Mouse (Mus musculus) hematopoietic stem cell, adult 5-6 weeks (primary cell): ENCODE data around the gene E330021D16Rik. TPM values are rescaled to one million over a fixed set of nuclear protein-coding genes. Genes with fewer than 3 reads are reported as not detected.

Experiments
- ATAC-seq, 2 experiments: fragments of 125-278 bp in 1 of 2; replicated peaks in 1 of 2; 2 replicates each; pipeline ENCODE4 v1.8.0; 2016 to 2017; ENCODE audit warnings: inconsistent platforms in 2 of 2, mild to moderate bottlenecking in 2 of 2, moderate number of reproducible peaks in 2 of 2, low read depth in 1 of 2, moderate TSS enrichment in 1 of 2; ENCODE audit not compliant: low FRiP score in 2 of 2, poor library complexity in 2 of 2, severe bottlenecking in 2 of 2, insufficient read depth in 1 of 2, low TSS enrichment in 1 of 2
- total RNA-seq: library from RNA; stranded (forward); fragments of 172-1452, 232-1000 nt; gene quantifications from 2 replicates; pipeline ENCODE4 v1.2.3, GENCODE M21; 2017

The E330021D16Rik gene
- total RNA-seq, 1 experiment from 2014 or later: not detected

GRCm38 (mm10) chr6:136427240-136427639, 11.9 kb upstream of the E330021D16Rik start:
- ATAC-seq: no peak

GRCm38 (mm10) chr6:136425956-136426355, 10.6 kb upstream of the E330021D16Rik start:
- no peak for ATAC-seq

GRCm38 (mm10) chr6:136424166-136424565, 8.8 kb upstream of the E330021D16Rik start:
- ATAC-seq: no peak

DNA sequence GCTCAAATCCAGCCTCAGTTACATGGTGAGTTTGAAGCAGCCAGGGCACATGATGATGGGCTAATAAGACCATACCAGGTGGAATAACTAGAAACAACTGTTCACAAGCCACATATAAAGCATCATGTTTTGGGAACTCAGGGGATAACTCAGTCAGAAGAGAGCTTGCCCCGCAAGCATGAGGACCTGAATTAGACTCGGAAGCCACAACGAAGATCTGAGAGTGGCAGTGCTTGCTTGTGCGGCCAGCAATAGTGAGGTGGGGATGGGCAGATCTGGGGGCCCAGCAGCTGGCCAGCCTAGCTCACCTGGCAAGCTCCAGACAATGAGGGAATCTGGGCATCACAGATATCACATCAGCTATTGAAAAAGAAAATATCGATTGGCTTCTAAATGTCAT, 7.8 kb upstream of the E330021D16Rik start:
- no peak for ATAC-seq

DNA sequence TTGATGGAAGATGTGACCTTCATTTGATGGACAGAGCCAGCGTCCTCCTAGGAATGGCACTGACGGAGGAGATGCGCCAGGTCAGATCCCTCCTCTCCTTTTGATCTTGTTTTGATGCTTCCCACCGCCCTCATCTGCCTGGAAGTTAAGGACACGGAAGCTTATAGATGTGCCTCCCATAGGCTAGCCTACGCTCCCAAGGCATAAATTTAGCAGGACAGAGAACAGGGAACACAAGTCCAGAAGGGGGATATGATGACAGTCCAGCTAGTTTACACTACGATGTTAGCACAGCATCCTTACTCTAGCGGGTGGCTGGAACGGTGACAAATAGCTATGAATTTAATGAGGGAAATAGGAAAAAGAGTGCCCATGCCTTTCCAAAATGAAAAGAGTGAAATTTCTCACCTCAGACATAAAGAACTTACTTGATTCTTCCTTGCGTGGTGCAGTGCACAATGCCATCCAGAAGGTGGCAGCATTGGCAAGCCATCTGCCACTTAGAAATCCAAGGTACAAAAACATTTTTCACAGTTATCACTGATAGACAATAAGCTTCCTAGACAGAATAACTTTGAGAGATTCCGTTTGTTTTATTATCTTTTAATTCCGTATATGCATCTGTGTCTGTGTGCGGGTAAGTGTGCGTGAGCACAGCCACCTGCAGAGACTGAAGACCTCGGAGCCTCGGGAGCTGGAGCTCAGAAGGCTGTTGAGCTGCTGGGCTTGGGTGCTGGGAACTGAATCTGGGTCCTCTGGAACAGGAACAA, 6.9 kb upstream of the E330021D16Rik start:
- ATAC-seq: peak; percentile 54 to 73; a peak in 1 of 4 replicates

GRCm38 (mm10) chr6:136421059-136421458, 5.7 kb upstream of the E330021D16Rik start:
- ATAC-seq: no peak

DNA sequence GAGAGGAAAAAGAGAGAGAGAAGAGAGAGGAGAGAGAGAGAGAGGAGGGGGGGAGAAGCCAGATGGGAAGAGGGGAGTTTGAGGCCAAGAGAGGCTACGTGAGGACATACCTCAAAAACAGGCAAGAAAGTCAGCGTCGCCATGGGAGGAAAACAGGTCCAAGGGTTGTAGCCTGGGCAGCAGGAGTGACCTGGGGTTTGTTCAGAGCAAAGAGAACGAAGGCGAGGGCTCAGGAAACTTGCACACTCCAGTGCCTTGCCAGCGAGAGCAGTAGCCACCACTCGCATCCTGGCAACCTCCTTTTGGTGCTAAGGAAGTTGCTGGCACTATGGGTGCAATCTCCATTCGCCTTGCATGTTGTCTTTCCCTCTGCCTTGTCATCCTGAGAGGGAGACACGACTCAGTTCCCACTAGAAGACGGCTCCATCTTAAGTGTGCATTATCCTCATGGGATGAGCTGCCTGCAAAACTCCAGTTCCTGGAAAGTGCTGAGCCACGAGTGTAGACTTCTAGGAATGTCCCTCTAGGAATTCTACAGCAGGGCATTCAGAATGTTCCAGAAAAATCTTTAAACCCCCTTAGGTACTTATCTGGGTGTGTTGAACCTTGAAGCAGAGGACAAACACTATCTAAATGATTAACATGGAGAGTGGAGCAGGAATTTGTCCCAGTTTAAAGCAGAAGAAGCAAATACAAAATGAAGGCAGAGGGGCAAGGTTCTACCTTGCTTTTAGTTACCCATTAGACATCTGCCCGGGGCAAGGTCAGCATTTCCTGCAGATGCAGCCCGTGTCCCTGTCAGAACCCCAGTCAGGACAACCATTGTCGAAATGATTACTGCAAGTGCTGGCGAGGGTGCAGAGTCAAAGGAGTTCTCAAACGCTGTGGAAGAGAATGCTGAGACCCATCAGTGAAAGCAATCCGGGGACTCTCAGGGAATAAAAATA, 3.8 kb upstream of the E330021D16Rik start:
- ATAC-seq: no peak

DNA sequence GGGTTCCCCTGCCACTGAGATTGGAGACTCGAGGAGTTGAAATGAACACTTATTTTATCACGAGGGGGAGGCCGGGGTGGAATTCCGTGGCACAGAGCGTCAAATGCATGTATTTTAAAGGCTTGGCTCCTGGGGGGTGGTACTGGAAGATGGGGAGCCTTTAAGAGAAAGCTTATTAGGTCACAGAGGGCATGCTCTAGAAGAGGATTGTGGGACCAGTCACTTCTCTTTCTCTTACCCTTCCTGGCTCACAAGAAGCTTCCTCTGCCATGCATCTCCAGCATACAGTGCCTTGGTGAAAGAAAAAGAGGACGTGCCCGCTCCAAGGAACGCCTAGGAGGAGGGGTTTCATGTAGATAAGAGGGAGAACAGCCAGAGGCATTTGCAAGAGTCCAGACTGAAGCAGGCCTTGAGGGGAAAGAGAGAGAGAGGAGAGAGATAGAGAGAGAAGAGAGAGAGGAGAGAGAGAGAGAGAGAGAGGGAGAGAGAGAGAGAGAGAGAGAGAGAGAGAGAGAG, 3.0 kb upstream of the E330021D16Rik start:
- ATAC-seq: no peak

- no peak for ATAC-seq
Observed at GRCm38 (mm10) chr6:136417864-136418263, 2.5 kb upstream of the E330021D16Rik start.

DNA sequence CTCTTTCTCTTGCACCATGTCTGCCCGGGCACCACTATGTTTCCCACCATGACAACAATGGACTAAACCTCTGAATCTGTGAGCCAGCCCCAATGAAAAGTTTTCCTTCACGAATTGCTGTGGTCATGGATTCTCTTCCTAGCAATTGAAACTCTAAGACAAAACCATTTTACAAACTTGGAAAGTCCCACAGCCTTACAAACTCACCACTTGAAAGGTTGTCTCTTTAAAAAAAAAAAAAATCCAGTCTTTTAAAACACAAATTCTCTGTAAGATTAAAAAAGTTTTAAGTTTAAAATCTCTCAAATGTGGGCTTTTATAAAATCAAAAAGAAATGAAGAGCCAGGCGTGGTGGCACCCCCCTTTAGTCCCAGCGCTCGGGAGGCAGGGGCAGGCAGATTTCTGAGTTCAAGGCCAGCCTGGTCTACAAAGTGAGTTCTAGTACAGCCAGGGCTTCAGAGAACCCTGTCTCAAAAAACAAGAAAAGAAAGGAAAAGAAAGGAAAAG, 1.5 kb downstream of the E330021D16Rik start:
- no peak for ATAC-seq

DNA sequence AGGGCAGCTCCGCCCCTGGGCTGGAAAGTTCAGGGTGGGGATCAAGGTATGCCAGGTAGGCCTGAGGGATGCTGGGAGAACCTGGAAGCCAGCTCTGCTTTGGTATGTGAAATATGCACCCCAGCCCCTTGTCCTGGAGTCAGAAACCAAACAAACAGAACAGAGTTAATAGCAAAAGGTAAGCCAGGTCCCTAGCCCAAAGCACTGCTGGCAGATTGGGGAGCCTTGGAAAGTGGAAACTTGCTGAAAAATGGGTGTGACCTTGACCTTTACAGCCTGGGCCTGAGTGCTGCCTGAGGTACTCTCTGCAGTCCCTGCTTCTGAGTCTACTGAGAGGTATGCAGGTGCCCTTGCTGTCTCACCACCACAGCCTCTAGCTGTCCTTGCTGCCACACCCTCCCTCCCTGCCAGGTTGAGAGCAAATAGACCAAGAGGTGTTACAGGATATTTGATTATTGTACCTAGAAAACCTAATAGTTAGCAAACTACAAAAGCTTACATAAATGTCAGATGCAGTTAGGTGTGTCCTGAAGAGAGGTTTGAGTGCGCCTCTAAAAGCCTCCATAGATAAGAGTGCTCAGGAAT, 7.7 kb downstream of the E330021D16Rik start:
- no peak for ATAC-seq

GRCm38 (mm10) chr6:136396860-136397259, 18.5 kb downstream of the E330021D16Rik start:
- no peak for ATAC-seq

- no peak for ATAC-seq
Observed at GRCm38 (mm10) chr6:136390262-136390661, 25.1 kb downstream of the E330021D16Rik start.

GRCm38 (mm10) chr6:136385287-136385686, 30.1 kb downstream of the E330021D16Rik start:
- ATAC-seq: no peak

DNA sequence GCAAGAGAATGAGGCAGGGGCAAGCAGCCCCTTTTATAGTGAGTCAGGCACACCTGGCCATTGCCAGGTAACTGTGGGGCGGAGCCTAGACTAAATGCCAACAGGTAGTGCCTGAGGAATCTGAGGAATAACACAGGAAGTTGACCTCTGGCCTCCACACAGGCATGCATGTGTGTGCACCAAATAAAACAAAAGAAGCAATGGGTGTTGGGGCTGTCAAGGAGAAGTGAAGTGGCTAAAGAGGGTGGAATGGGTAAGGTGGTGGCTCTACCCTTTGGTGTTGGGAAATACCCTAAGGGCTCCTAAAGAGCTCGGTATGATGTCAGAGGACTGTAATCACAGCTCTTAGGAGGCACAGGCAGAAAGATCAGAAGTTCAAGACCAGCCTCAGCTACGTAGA, 32.2 kb downstream of the E330021D16Rik start:
- ATAC-seq: no peak

DNA sequence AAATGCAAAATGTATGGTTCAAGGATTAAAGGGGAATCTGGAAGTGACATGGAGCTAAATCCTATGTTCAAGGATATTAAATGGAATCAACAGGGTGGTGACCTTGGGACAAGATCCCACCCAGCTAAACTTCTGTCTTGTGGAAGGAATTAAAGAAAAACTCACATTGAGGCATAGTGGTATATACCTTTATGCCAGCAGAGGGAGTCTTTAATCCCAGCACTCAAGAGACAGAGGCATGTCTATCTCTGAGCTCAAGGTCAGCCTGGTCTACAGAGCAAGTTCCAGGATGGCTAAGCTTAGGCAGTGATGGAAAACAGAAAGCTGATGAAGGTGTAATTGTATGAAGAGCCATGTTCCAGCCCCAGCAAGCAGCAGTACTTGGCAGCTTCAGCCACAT, 39.3 kb downstream of the E330021D16Rik start:
- ATAC-seq: no peak

DNA sequence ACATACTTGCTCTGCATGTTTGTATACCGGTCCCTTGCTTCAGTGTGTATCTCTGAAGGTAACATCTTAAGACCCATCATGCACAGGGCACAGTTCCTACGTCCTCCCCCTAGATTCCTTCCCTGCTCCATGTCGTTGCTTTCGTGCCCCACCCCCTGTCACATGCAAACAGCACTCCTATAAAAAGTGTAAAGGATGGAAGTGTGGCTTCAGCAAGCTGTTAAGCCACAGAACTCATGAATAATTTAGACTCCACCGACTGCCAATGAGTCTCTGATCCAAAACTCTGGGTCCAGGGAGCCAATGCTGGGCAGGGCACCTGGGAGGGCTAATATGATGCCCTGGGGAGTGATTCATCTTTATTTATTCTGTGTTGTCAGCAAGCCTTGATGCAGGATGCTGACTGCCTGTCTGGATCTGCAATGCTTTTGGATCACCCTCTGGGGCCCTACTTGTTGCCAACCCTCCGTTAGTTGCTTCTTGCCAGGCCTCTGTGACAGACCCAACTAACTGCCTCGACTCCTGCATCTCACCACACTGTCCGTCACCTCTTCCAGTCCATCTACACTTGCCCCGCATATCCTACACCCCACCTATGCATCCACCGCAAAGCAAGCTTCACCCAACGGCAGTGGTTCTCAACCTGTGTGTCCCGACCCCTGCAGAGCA, 50.8 kb downstream of the E330021D16Rik start:
- no peak for ATAC-seq
